Comparison of ENCODE assay signal across 11 mouse cellular contexts in genomic region chr8:84715893-84716468, GRCm38 (mm10). TPM values are rescaled to one million over a fixed set of nuclear protein-coding genes. Genes with fewer than 3 reads are reported as not detected.
DNase-seq lines count a peak whose midpoint lies in the region; ATAC-seq and TF ChIP-seq lines count a peak whose summit lies in the region.
"Had no signal": no experiment of that assay in that cellular context is flagged by ENCODE, and none has a peak within 500 bp of the region (broad histone marks: within the 10 kb centered on the region; RNA-seq: fewer than 3 reads in every experiment).

No protein-coding gene starts in this region.

- peaks cover 73% of the 10 kb centered on the region for H3K27me3 ChIP-seq in kidney, embryonic 15.5 days
- peaks cover 100% of the 10 kb centered on the region for H3K27me3 ChIP-seq in forebrain, embryonic 10.5 days (ENCODE audit: poor library complexity, severe bottlenecking)
- H3K27me3 ChIP-seq in limb, embryonic 10.5 days (ENCODE audit: low read depth, poor library complexity, severe bottlenecking) = peaks cover 100% of the 10 kb centered on the region
- H3K27me3 ChIP-seq in midbrain, embryonic 16.5 days (ENCODE audit: control insufficient read depth, insufficient read depth, low read depth, low read length) = peaks cover 2% of the 10 kb centered on the region; the same call in 1 of the 2 replicates

- H3K9me3 ChIP-seq in kidney, embryonic 15.5 days (replicated peaks) = no peaks in the 10 kb centered on the region
- no peaks in the 10 kb centered on the region for H3K9me3 ChIP-seq in forebrain, embryonic 10.5 days
- no peaks in the 10 kb centered on the region for H3K9me3 ChIP-seq in limb, embryonic 10.5 days (replicated peaks)
- no peaks in the 10 kb centered on the region for H3K9me3 ChIP-seq in midbrain, embryonic 16.5 days (replicated peaks; ENCODE audit: control insufficient read depth, low read length, poor library complexity, severe bottlenecking)

- peaks cover 48% of the 10 kb centered on the region for H3K4me1 ChIP-seq in kidney, embryonic 15.5 days
- H3K4me1 ChIP-seq in forebrain, embryonic 10.5 days = peaks cover 59% of the 10 kb centered on the region
- peaks cover 87% of the 10 kb centered on the region for H3K4me1 ChIP-seq in limb, embryonic 10.5 days
- peaks cover 15% of the 10 kb centered on the region; the same call in 1 of the 2 replicates for H3K4me1 ChIP-seq in midbrain, embryonic 16.5 days (ENCODE audit: control insufficient read depth, insufficient read depth, low read length)
- peaks cover 12% of the 10 kb centered on the region for H3K4me1 ChIP-seq in lung, adult 2 months (ENCODE audit: control insufficient read depth, insufficient read depth, low read length)

- H3K4me3 ChIP-seq in kidney, embryonic 15.5 days (replicated peaks) = 0 out of 2 replicates have a peak overlapping the region, but pooled peaks have one; percentile 9
- H3K4me3 ChIP-seq in forebrain, embryonic 10.5 days = peak overlapping the region; percentile 38
- H3K4me3 ChIP-seq in limb, embryonic 10.5 days = peak overlapping the region; percentile 39
- no peak overlapping the region for H3K4me3 ChIP-seq in midbrain, embryonic 16.5 days (ENCODE audit: low read depth, low read length)
- H3K4me3 ChIP-seq in lung, adult 2 months (replicated peaks; ENCODE audit: extremely low read depth, low read depth, low read length) = no peak overlapping the region

- H3K9ac ChIP-seq in kidney, embryonic 15.5 days = no peak overlapping the region
- H3K9ac ChIP-seq in midbrain, embryonic 16.5 days (ENCODE audit: low read depth, low read length) = peak overlapping the region; percentile 48; the same call in 1 of the 2 replicates

- no peak for DNase-seq in kidney, adult 9 months
- no peak for DNase-seq in forebrain, embryonic 10.5 days (ENCODE audit: extremely low spot score, low spot score)
- peak; percentile 64 for DNase-seq in limb, embryonic 10.5 days (ENCODE audit: low spot score)
- no peak for DNase-seq in lung, adult 2 months
- no peak for DNase-seq in left cerebral cortex, adult 8-10 months (ENCODE audit: low spot score in 2 of 2)
- DNase-seq: kidney, postnatal 14 days; thymus, adult 2 months had no signal

- 0 out of 2 replicates have a peak, but pooled peaks have one; percentile 3 for ATAC-seq in kidney, embryonic 15.5 days (replicated peaks; ENCODE audit: low FRiP score)
- ATAC-seq in midbrain, embryonic 16.5 days = no peak
- no peak for ATAC-seq in granulocyte monocyte progenitor cell, adult 5-6 weeks (replicated peaks; ENCODE audit: poor library complexity, severe bottlenecking)

- H3K36me3 ChIP-seq in kidney, embryonic 15.5 days = peaks cover 16% of the 10 kb centered on the region; the same call in 1 of the 2 replicates
- H3K36me3 ChIP-seq in forebrain, embryonic 10.5 days (replicated peaks) = no peaks in the 10 kb centered on the region
- H3K36me3 ChIP-seq in limb, embryonic 10.5 days = no peaks in the 10 kb centered on the region
- H3K36me3 ChIP-seq in midbrain, embryonic 16.5 days (ENCODE audit: control insufficient read depth, insufficient read depth, low read length) = no peaks in the 10 kb centered on the region

- peak overlapping the region; percentile 22 for H3K4me2 ChIP-seq in kidney, embryonic 15.5 days
- peak overlapping the region; percentile 43 for H3K4me2 ChIP-seq in midbrain, embryonic 16.5 days (ENCODE audit: low read length)

- no peak overlapping the region for H3K27ac ChIP-seq in kidney, embryonic 15.5 days
- H3K27ac ChIP-seq in forebrain, embryonic 10.5 days = peak overlapping the region; percentile 72
- H3K27ac ChIP-seq in limb, embryonic 10.5 days = peak overlapping the region; percentile 83
- H3K27ac ChIP-seq in midbrain, embryonic 16.5 days (ENCODE audit: low read length) = no peak overlapping the region
- H3K27ac ChIP-seq: macrophage had no signal

- no peak for TF ChIP-seq CTCF in lung, adult 2 months (IDR thresholded peaks at IDR 0.05; ENCODE audit: insufficient read depth, low read length)

- 12% methylated on average over 27 of the region's 27 CpGs for WGBS in kidney, embryonic 15.5 days
- WGBS in forebrain, embryonic 10.5 days = 4% methylated on average over 27 of the region's 27 CpGs
- 4% methylated on average over 27 of the region's 27 CpGs for WGBS in limb, embryonic 10.5 days
- 5% methylated on average over 27 of the region's 27 CpGs for WGBS in midbrain, embryonic 16.5 days
- 73% methylated on average over 27 of the region's 27 CpGs for WGBS in lung, adult 2 months

- no peak for TF ChIP-seq POLR2A in lung, adult 2 months (IDR thresholded peaks at IDR 0.05; ENCODE audit: borderline replicate concordance, extremely low read depth, low read depth, low read length)

RNA-seq across cellular contexts. Expression of gene G430095P16Rik, which starts 6.8 kb away (rescaled TPM):
- 1.9 and 2.3 TPM in 2 replicates for polyA plus RNA-seq in kidney, embryonic 15.5 days (2015; fragmentation: Nextera tagmentation; extraction: Ambion mirVana)
- polyA plus RNA-seq in forebrain, embryonic 10.5 days (2016; fragmentation: Nextera tagmentation; extraction: Ambion mirVana) = 1.3 and 2.1 TPM in 2 replicates
- 3.7 and 8.1 TPM in 2 replicates for polyA plus RNA-seq in limb, embryonic 10.5 days (2016; fragmentation: Nextera tagmentation; extraction: Ambion mirVana)
- 0.80 and 1.1 TPM in 2 replicates for polyA plus RNA-seq in midbrain, embryonic 16.5 days (2015; fragmentation: Nextera tagmentation; extraction: Ambion mirVana)
- total RNA-seq in granulocyte monocyte progenitor cell, adult 5-6 weeks (2014; fragmentation: Nextera tagmentation) = 11.0 and 17.9 TPM in 2 replicates
- 4.4 and 4.8 TPM in 2 replicates for total RNA-seq in granulocyte monocyte progenitor cell, adult 5-6 weeks (2017)
- 2.0 and 2.8 TPM in 2 replicates for polyA plus RNA-seq in lung, adult 2 months (2012; rRNA removed)
- total RNA-seq in left cerebral cortex, adult 8-10 months (2022) = under 1 TPM in 1 of 4 experiments, not detected in 3; 0.55 TPM
- polyA plus RNA-seq: macrophage had no signal

RNA-seq across cellular contexts. Expression of gene Lyl1, which starts 14.7 kb away (rescaled TPM):
- polyA plus RNA-seq in kidney, embryonic 15.5 days (2015; fragmentation: Nextera tagmentation; extraction: Ambion mirVana) = 7.6 and 7.8 TPM in 2 replicates
- 4.9 and 5.8 TPM in 2 replicates for polyA plus RNA-seq in forebrain, embryonic 10.5 days (2016; fragmentation: Nextera tagmentation; extraction: Ambion mirVana)
- 4.6 and 4.7 TPM in 2 replicates for polyA plus RNA-seq in limb, embryonic 10.5 days (2016; fragmentation: Nextera tagmentation; extraction: Ambion mirVana)
- 2.2 and 3.1 TPM in 2 replicates for polyA plus RNA-seq in midbrain, embryonic 16.5 days (2015; fragmentation: Nextera tagmentation; extraction: Ambion mirVana)
- total RNA-seq in granulocyte monocyte progenitor cell, adult 5-6 weeks (2014; fragmentation: Nextera tagmentation) = 82.1 and 133 TPM in 2 replicates
- total RNA-seq in granulocyte monocyte progenitor cell, adult 5-6 weeks (2017) = 65.9 and 73.3 TPM in 2 replicates
- 20.2 and 21.9 TPM in 2 replicates for polyA plus RNA-seq in lung, adult 2 months (2012; rRNA removed)
- 1 to 10 TPM; 2.2 to 4.5 (median 3.4) TPM for total RNA-seq in left cerebral cortex, adult 8-10 months (2022)

RNA-seq across cellular contexts. Expression of gene Nacc1, which starts 28.3 kb away (rescaled TPM):
- polyA plus RNA-seq in kidney, embryonic 15.5 days (2015; fragmentation: Nextera tagmentation; extraction: Ambion mirVana) = 23.9 and 25.6 TPM in 2 replicates
- polyA plus RNA-seq in forebrain, embryonic 10.5 days (2016; fragmentation: Nextera tagmentation; extraction: Ambion mirVana) = 31.3 and 31.5 TPM in 2 replicates
- polyA plus RNA-seq in limb, embryonic 10.5 days (2016; fragmentation: Nextera tagmentation; extraction: Ambion mirVana) = 31.7 and 32.0 TPM in 2 replicates
- polyA plus RNA-seq in midbrain, embryonic 16.5 days (2015; fragmentation: Nextera tagmentation; extraction: Ambion mirVana) = 13.0 and 14.2 TPM in 2 replicates
- total RNA-seq in granulocyte monocyte progenitor cell, adult 5-6 weeks (2014; fragmentation: Nextera tagmentation) = 92.9 and 98.1 TPM in 2 replicates
- total RNA-seq in granulocyte monocyte progenitor cell, adult 5-6 weeks (2017) = 46.5 and 59.2 TPM in 2 replicates
- polyA plus RNA-seq in lung, adult 2 months (2012; rRNA removed) = 72.5 and 81.8 TPM in 2 replicates
- total RNA-seq in left cerebral cortex, adult 8-10 months (2022) = 10 to 100 TPM; 88.5 to 97.6 (median 93.9) TPM

RNA-seq across cellular contexts. Expression of gene Trmt1, which starts 29.9 kb away (rescaled TPM):
- polyA plus RNA-seq in kidney, embryonic 15.5 days (2015; fragmentation: Nextera tagmentation; extraction: Ambion mirVana) = 68.7 and 73.8 TPM in 2 replicates
- polyA plus RNA-seq in forebrain, embryonic 10.5 days (2016; fragmentation: Nextera tagmentation; extraction: Ambion mirVana) = 68.8 and 69.3 TPM in 2 replicates
- 71.7 and 79.3 TPM in 2 replicates for polyA plus RNA-seq in limb, embryonic 10.5 days (2016; fragmentation: Nextera tagmentation; extraction: Ambion mirVana)
- polyA plus RNA-seq in midbrain, embryonic 16.5 days (2015; fragmentation: Nextera tagmentation; extraction: Ambion mirVana) = 59.0 and 68.1 TPM in 2 replicates
- total RNA-seq in granulocyte monocyte progenitor cell, adult 5-6 weeks (2014; fragmentation: Nextera tagmentation) = 76.9 and 123 TPM in 2 replicates
- total RNA-seq in granulocyte monocyte progenitor cell, adult 5-6 weeks (2017) = 73.8 and 95.9 TPM in 2 replicates
- polyA plus RNA-seq in lung, adult 2 months (2012; rRNA removed) = 87.5 and 99.1 TPM in 2 replicates
- total RNA-seq in left cerebral cortex, adult 8-10 months (2022) = 100 to 1,000 TPM; 101 to 105 (median 103) TPM

RNA-seq across cellular contexts. Expression of gene Ier2, which starts 53.3 kb away (rescaled TPM):
- polyA plus RNA-seq in kidney, embryonic 15.5 days (2015; fragmentation: Nextera tagmentation; extraction: Ambion mirVana) = 73.4 and 80.3 TPM in 2 replicates
- polyA plus RNA-seq in forebrain, embryonic 10.5 days (2016; fragmentation: Nextera tagmentation; extraction: Ambion mirVana) = 91.4 and 96.9 TPM in 2 replicates
- polyA plus RNA-seq in limb, embryonic 10.5 days (2016; fragmentation: Nextera tagmentation; extraction: Ambion mirVana) = 199 and 229 TPM in 2 replicates
- 13.0 and 16.3 TPM in 2 replicates for polyA plus RNA-seq in midbrain, embryonic 16.5 days (2015; fragmentation: Nextera tagmentation; extraction: Ambion mirVana)
- 33.3 and 44.1 TPM in 2 replicates for total RNA-seq in granulocyte monocyte progenitor cell, adult 5-6 weeks (2014; fragmentation: Nextera tagmentation)
- total RNA-seq in granulocyte monocyte progenitor cell, adult 5-6 weeks (2017) = 40.7 and 47.6 TPM in 2 replicates
- polyA plus RNA-seq in lung, adult 2 months (2012; rRNA removed) = 34.6 and 47.1 TPM in 2 replicates
- 10 to 100 TPM in 2 of 4 experiments, 1 to 10 TPM in 2; 5.9 to 15.8 (median 8.9) TPM for total RNA-seq in left cerebral cortex, adult 8-10 months (2022)

Comparison
In these comparisons a context has a peak if more than half of its experiments do, and no peak if none do; other contexts are left out.
1. H3K27ac ChIP-seq: peak in forebrain, embryonic 10.5 days (single experiment) and limb, embryonic 10.5 days (single experiment); none in kidney, embryonic 15.5 days (single experiment) and midbrain, embryonic 16.5 days (single experiment).
2. H3K4me3 ChIP-seq: peak in kidney, embryonic 15.5 days (single experiment), forebrain, embryonic 10.5 days (single experiment) and limb, embryonic 10.5 days (single experiment); none in midbrain, embryonic 16.5 days (single experiment) and lung, adult 2 months (single experiment).